Mouse (Mus musculus): Measurements from ENCODE around the gene Ubl5.
"Not testable (repeated sequence)": the region's sequence is repeated elsewhere in the genome, so short reads cannot be mapped to it uniquely, and the experiment has no call there.

Ubl5 gene

DNA sequence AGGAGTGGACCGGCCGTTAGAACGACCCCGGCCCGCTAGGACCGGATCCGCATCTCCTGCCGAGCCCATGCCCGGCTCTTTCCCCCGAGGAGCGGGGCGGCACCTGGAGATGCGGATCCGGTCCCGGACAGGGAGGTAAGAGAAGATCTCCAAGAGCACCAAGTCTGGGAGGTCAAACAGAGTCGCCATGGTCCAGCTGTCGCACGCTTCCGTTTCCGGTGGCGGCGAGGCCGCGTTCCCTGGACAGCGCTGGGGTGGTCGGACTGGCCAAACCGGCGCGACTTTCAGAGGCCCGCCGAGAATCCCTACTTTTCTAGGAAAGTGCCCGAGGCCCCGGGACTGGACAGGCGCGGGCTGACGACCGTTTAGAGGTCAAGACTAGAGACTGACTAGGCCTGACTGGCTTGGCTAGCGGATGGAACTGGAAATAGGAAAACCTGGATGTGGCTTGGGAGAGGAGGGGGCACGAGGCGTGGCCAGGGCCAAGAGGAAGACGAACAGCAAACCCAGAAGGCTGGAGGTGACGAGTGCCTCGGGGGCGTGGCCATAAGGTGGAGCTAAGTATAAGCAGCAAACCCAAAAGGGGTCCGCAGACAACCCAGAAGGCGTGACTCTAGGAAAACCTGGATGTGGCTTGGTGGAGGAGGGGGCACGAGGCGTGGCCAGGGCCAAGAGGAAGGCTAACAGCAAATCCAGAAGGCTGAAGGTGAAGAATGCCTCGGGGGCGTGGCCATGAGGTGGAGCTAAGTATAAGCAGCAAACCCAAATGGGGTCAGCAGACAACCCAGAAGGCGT is at the start of gene Ubl5:
Gene Ubl5, plus strand, starts transcription at position 778 of the 795 bp plus-strand sequence.
- peak; percentile 92 for DNase-seq (ENCODE audit: low read depth)

DNA sequence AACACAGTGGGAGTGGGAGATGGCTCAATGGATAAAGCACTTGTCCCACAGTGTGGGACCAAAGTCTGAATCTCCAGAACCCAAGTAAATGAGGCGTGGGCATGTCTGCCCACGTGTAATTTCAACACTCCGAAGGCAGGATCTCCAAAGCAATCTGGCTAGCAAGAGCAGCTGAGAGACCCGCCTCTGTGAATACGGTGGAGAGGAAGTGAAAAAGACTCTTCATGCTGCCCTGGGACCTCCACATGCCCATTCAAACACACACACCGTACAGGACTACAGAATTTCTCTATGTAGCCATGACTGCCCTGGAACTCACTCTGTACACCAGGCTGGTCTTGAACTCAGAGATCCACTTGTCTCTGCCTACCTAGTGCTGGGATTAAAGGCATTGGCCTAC is 41.4 kb upstream of the Ubl5 start:
- DNase-seq (ENCODE audit: low read depth) = no peak

DNA sequence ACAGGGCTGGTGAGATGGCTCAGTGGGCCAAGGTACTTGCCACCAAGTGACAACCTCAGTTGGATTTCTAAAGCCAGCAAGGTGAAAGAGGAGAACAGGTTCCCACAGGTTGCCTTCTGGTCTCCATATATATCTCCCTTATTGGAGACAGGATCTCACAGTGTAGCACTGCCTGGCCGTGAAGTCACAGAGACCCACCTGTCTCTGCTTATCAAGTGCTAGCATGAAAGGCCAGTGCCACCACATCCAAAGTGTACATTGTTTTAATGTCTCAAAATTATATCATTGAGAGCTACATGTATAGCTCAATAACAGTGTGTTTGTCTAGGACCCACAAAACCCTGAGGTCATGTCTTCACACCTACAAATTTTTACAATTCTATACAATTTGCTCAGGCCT is 36.4 kb upstream of the Ubl5 start:
- DNase-seq (ENCODE audit: low read depth) = no peak

DNA sequence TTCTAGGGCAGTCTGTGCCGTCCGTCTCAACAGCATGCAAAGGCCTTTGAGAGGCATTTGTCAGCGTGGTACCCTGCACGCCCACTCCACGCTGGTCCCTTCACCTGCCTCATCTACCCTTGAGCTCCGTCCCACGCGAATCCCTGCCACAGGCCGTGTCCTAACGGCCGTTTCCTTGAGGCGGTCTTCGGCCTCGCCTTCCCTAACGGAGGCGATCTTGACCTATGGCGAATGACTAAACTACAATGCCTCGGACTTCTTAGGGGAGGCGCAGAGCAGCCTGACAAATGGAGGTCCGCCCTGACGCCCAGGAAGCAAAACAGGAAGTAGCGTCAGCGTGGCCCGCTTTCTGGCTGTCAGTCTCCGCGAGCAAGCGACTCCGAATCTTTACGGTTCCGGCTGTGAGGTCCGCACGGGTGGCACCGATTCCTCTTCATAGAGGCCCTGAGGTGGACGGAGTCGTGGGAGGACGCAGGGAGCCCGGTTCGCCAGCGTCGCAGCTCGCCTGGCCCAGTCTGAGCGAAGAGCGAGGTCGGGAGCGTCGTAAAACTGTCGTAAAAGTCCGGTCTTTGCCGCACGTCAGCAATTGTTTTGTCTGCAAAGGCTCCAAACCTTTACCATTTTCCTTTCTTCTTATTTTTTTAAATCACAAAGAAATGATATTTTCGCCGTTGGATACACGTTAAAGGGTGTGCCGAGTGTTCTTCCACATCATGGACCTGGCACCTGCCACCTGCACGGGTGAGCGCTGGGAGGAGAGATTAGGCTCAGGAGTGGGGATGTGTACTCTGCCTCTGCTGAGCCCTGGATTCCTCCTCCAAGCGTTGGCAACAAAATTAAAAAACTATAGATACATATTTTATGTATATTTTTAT is 35.3 kb upstream of the Ubl5 start:
- peak; percentile 92 for DNase-seq (ENCODE audit: low read depth)

DNA sequence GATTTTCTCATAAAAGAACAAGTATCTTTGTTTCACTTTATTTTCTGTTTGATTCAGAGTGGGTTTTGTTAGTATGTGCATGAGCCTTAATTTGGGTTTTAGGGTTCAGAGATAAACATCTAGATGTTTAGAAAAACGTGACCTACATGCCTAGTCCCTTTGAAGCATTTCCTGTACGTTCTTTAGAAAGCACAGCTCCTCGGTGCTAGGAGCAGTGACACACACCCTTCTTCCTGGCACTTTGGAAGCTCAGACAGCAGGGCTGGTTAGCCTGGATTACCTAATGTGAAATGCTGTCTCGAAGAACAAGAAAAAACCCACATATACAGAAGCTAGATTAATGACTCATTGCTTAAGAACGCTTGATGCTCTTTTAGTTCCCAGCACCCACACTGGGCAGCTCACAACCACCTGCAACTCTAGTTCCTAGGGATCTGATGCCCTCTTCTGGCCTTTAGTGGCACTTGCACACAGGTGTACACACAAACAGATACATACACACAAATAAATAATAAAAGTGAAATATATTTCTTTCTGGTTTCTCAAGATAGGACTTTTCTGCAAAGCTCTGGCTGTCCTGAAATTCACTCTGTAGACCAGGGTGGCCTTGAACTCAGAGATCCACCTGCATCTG is 32.7 kb upstream of the Ubl5 start:
- no peak for DNase-seq (ENCODE audit: low read depth)

DNA sequence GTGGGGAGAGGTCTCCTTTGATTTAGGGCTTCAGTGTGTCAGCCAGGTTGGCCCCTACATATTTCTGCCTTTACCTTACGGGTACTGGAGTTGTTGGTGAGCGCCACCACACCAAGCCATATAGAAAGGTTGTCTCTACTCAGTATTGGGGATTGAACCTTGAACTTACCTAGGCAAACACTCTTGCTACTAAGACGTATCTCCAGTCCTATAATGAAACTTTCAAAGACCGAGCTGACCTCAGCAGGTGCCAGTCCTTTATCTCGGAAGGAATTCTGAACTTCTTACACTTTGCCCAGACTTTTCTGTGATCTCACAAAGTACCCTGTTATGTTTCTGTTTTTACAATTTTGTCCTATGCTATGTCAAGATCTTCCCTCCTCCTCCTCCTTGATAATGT is 30.7 kb upstream of the Ubl5 start:
- no peak for DNase-seq (ENCODE audit: low read depth)

DNA sequence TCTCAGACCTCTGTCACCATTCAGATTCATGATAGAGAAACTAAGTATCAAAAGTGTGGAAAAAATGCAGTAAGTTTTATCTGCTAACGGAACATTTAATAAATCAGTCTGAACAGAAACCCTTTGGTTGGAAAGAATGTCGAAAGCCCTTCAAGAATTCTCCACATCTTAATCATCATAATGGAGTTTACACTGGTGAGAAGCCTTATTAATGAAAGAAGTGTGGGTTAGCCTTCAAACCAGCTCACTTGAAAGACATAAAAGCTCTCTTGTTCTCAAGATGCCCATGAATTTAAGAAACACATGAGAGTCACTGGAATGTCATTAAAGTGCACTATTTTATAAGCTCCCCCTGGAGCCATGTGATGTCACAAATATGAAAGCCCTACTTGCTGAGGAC is 26.0 kb upstream of the Ubl5 start:
- DNase-seq (ENCODE audit: low read depth) = no peak

DNA sequence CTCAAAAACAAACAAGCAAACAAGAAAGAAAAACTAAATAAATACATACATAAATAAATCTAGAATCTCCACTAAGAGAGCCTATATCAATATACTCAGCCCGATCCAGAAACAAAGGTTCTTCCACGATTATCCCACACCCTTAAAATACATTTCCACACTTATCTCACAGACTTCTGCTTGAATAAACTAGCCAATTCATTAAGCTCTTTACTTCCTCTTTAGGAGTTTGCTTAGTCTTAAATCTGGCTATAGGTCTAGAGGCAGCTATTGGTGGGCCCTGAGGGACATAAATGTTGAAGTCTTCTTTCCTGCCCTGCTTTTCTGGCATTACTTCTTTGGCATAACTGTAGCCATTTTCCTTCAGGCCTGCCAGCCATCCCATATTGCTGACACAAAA is 11.3 kb upstream of the Ubl5 start:
- DNase-seq (ENCODE audit: low read depth) = no peak

DNA sequence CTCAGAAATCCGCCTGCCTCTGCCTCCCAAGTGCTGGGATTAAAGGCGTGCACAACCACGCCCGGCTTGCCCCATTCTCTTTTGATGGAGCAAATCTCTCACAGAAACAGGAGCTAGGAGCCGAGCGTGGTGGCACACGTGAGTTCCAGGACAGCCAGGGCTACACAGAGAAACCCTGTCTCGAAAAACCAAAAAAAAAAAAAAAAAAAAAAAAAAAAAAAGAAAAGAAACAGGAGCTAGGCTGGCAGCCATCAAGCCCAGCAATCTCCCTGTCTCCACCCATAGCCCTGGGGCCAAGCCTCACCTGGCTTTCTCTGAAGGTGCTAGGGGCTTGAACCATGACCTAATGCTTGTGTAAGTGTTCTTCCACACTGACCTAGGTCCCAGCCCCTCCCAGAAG is 7.0 kb upstream of the Ubl5 start:
- not testable (repeated sequence) for DNase-seq (ENCODE audit: low read depth)

DNA sequence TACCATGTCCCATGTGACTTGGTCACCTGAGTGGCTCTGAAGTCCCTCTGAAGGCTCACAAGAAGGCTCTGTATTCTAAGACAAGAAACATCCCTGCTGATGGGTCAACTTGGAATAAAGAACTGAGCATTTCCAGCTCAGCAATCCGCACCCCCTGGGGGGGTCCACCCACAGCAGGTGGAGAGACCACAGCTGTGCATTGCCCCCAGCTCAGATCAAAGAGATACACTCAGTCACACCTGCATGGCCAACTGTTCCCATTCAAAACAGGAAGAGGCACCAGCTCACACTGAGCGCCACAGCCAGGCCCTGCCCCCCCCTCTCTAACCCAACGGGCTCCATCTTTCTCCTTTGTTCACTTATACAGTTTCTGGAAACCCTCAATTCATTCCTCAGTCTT is 6.4 kb upstream of the Ubl5 start:
- DNase-seq (ENCODE audit: low read depth) = no peak

DNA sequence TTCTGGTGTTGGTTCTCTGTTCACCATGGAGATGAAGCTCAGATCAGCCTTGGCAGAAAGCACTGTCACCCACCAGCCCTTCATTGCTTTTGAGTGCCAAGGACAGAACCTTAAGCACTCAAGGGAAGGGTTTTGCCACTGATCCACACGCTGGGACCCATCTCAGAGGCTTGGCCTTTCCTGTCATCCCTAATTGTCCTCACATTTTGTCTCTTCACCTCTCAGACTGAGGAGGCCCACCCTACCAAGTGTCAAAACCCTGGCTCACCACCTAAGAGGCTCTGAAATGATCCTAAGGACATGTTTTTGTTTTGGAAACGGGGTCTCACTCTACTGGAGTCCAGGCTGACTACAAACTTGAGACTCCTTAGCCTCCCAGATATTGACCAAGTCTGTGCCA is 5.9 kb upstream of the Ubl5 start:
- no peak for DNase-seq (ENCODE audit: low read depth)

DNA sequence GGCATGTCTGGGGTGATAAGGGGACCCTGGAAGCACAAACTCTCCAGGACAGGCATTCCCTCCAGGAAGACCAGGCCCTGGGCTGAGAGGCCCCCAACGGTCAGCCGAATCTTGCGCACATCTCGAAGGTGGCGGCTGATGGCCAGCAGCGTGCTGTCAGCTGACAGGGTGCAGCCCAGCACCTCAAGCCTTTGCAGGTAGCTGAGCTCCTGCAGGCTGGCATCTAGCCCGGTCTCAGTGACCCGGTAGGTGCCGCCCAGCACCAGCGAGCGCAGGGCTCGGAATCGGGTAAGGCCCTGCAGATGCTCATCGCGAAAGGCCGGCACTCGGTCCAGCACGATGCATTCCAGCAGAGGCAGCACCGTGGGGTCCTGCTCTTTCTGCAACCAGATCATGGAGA is 4.1 kb upstream of the Ubl5 start:
- DNase-seq (ENCODE audit: low read depth) = no peak

DNA sequence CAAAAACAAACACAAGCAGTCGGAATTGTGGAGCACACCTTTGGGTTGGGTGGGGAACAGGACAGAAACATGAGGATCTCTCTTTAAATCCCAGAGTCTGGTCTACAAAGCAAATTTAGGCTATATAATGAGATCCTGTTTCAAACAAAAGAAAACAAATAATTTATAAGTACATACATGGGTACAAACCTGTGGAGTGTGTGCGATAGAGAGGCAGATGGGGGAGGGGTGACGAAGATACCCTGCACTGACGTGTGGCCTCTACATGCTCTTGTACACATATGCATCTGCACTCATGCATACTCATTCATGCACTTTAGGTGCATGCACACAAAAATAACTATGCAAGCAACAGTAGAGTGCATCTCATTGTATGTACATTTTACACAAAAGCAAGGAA is 3.2 kb upstream of the Ubl5 start:
- no peak for DNase-seq (ENCODE audit: low read depth)

DNA sequence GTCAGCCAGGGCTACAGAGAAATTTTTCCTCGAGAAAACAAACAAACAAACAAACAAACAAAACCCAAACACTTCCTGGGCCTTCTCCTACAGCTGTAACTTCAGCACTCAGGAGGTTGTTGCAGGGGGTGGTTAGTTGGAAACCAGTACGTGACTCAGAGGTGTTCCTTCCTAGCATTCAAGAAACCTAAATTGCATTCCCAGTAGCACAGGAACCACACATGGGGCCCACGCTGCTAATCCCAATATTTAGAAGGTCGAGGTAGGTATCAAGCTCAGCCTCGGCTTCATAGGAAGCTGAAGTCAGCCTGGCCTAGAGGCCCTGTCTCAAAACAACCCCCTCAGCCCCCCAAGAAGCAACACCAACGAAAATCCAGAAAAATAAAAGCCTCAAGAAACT is 1.2 kb upstream of the Ubl5 start:
- DNase-seq (ENCODE audit: low read depth) = peak; percentile 36

DNA sequence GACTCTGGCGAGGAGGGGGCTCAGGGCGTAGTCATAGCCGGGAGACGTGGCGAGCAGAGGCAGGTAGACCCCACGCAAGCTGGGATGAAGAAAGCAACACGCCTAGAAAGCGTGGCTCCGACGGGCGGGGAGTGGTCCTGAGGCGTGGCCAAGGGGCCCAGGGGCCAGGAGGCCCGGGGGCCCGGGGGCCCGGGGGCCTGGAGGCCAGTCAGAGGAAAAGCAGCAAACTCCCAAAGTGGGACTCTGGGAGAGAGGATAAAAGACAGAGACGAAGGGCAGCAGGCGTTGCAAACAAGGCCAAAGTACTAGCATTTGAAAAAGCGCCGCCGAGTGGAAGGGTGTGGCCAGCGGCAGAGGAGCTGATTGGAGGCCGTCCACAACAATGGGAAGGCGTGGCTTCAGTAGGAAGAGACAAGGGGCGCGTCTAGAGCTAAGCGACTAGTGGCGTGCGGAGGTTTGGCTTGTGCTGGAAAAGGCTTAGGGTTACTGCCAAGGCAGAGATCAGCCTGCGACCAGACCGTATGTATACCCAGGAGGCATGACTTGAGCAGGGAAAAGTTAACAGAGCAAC is 303 bp downstream of the Ubl5 start:
- DNase-seq (ENCODE audit: low read depth) = peak; percentile 90

DNA sequence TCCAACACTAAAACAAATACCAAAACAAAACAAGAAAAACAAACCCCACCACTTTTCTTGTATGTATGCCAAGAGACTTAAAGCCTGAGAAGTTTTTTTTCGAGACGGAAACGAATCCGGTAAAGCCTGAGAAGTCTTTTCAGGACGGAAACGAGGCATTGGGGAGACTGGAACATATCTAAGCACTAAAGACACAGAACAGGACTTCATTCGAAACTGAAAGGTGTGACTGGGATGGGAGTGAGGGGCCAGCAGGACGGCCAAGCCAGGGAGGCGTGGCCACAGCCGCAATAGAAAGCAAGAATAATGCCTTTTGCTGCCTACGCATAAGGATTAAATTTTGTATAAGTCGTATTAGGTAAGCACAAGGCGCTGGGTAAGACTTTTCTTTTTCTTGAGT is 1.1 kb downstream of the Ubl5 start:
- peak; percentile 19 for DNase-seq (ENCODE audit: low read depth)

DNA sequence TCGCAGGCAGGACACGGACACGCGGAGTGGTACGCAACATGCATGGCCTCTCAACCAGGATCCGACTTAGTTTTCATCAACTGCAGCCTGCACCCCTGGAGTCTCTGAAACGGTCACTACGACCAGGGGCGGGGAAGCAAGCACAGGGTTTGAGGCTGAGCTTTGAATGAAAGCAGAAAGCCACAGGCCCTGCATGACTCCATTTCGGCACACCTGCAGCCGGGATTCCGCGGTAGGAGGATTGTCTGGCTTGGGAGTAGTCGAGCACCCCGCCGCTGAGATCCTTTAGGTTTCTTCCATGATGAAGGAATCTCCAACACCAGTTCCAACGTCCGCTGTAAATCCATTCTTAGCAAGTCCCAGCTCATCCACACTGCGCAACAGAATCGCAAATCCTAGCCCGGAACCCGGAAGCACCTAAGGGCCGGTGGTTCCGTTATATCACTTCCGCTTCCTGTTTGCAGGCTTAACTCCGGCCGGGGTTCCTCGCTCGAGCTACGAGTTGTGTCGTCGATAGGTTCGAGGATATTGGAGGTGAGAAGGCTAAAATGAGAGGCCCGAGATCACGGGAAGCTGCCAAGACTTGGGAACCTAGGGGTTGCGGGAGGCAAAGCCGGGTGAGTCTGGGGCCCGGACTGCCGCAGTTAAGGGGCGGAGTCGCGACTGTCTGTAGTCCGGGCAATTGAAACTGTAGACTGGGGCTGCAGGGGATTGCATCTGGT is 1.8 kb downstream of the Ubl5 start, which contains the start of gene Fbxl12:
Gene Fbxl12, minus strand, starts transcription at position 408 of the 722 bp plus-strand sequence.
- DNase-seq (ENCODE audit: low read depth) = peak; percentile 78

DNA sequence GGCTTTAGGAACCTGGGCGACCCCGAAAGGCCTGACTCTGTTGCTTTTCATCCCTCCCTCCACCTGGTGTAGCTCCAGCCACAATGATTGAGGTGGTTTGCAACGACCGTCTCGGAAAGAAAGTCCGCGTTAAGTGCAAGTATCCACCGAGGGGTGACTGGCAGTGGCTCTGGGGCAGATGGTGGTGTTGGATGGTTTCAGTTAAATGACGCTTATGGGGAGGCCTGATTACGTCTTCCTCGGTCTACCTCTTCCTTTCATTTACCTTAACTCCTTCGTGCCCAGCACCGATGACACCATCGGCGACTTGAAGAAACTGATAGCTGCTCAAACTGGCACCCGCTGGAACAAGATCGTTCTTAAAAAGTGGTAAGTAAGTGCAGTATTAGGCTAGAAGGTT is 2.4 kb downstream of the Ubl5 start:
- DNase-seq (ENCODE audit: low read depth) = peak; percentile 8

DNA sequence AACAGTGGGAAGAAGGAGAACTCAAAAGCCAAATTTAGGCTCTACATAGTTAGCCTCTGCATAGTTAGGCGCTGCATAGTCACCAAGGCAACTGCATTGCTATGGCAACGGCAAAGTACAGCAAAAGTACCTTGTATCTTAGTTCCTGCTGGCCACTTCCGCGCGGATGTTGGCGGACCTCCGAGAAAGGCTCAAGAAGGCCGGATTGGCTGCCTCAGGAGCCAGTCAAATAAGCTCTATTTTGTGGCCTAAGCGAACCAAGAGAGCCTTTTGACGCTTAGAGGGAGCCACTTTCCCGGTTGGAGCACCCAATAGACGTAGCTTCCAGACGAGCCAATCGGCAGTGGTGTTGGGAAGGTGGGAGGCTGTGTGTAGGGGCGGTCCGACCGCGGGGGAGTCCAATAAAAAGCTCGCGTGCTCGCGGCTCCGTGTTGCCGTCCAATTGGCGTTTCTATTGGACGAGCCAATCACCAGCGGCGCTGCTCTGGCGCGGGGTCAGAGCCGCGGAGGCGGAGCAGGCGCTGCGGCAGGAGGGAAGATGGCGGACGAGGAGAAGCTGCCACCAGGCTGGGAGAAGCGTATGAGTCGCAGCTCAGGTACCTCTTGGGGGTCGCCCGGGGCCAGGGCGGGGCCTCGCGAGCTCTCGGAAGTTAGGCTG is 9.1 kb downstream of the Ubl5 start, which contains the start of gene Pin1:
Gene Pin1, plus strand, starts transcription at position 494 of the 658 bp plus-strand sequence.
- DNase-seq (ENCODE audit: low read depth) = peak; percentile 98

DNA sequence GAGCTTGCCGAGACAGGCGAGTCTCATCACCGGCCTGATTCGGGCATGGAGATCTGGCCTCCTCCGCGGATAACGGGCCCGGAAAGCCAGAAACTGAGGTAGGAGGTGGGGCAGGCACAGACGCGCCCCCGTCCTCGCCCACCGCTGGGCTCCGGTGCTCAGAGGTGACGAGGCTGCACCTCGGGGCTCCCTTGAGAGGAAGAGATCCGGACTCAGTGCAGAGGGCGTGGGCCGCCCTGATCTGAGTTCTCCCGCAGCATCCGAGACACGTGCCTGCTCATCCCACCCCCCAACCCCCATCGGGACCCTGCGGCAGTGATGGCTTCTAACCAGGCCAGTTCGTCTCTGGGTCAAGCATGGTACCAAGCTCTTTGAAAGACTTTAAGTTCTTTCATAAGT is 9.6 kb downstream of the Ubl5 start:
- no peak for DNase-seq (ENCODE audit: low read depth)

DNA sequence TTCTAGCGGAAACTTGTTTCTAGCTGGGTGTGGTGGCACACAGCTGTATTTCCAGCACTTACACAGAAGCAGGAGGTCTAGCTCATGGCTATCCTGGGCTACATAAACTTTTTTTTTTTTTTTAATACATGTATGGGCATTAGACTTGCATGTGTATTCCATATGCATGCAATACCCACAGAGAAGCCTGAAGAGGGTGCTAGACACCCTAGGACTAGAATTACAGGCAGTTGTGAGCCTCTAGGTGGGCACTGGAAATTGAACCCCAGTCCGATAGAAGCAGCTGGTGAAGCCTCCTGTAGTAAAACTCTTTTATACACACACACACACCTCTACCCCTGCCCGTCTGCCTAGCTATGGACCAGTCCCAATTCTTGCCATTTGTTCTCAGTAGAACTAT is 11.2 kb downstream of the Ubl5 start:
- DNase-seq (ENCODE audit: low read depth) = no peak

All from NIH3T3 (cell line).